Mouse (Mus musculus) hindlimb bud, embryonic 11.5 days (tissue): Measurements from ENCODE around the gene Mtap.

ENCODE experiments used
- DNase-seq: peaks from one replicate; pipeline ENCODE4 v3.0.0-alpha.2; 2012; ENCODE audit warnings: low read depth, low spot score; ENCODE audit errors: extremely low spot score

Mtap gene

DNA sequence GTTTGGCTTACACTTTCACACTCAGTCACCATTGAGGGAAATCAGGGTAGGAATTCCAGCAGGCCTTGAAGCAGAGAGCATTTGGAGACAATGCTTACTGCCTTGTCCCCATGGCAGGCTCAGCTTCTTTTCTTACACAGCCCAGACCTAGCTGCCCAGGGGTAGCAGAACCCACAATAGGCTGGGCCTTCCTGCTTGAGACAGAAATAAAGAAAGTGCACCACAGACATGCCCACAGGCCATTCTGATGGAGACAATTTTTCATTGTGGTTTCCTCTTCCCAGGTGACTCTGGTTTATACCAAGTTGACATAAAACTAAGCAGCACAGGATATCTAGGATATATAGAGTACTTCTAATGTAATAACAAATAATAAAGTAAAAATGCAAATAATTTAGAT lies 72.4 kb downstream of the Mtap start:
- DNase-seq, result no peak

DNA sequence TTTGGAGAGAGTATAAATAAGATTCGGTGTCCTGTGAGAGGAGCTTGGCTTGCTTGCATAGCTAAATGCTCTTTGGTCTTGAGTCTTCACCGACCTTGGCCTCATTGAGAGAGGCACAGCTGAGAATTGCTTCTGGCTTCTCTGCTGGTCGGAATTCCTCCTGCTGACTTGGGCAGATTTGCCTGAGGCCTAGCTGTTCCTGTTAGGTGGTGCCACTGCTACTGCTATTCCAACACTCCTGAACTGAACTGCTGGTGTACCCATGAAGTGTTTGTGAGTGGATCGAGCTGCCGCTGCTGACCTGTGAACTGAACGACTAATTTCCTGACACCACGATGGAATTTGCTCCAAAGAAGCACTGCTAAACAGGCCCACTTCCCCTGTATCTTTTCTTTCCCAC lies 73.4 kb downstream of the Mtap start:
- no peak for DNase-seq

DNA sequence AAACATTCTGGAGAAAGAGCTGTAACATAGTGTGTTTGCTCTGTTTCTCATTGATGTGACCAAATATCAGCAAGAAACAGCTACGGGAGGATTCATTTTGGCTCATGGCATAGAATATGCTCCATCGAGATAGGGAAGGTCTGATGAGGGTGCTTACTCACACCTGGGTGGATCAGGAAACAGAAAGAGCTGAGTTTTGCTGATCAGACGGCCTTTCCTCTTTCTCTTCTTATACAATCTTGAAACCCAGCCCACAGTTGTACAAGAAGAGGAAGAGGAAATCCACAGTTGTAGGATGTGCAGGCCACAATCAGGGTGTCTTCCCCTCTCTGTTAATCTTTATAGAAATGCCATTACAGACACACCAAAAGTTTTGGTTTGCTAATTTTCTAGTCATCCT lies 75.3 kb downstream of the Mtap start:
- DNase-seq, result no peak
